Comparison of ENCODE assay signal across 18 mouse cellular contexts in genomic region chr11:4482641-4483040, GRCm38 (mm10). TPM values are rescaled to one million over a fixed set of nuclear protein-coding genes. Genes with fewer than 3 reads are reported as not detected.
"Had no signal": no experiment of that assay in that cellular context is flagged by ENCODE, and none has a peak within 500 bp of the region (broad histone marks: within the 10 kb centered on the region; RNA-seq: fewer than 3 reads in every experiment).

No protein-coding gene starts in this region.

- H3K9me3 ChIP-seq: hindbrain, embryonic 13.5 days; lung, embryonic 15.5 days; megakaryocyte, embryonic 14.5 days; midbrain, embryonic 10.5 days; midbrain, embryonic 13.5 days; neural tube, embryonic 13.5 days had no signal

- DNase-seq: layer of hippocampus, postnatal 36 days; lung, adult 18-20 months; lung, postnatal 10 days; lung, postnatal 36 days; right cerebral cortex, postnatal 4 days; thymus, postnatal 25 days had no signal

- H3K9ac ChIP-seq: hindbrain, embryonic 13.5 days; liver, embryonic 14.5 days; lung, embryonic 15.5 days; midbrain, embryonic 13.5 days; neural tube, embryonic 13.5 days had no signal

- H3K27me3 ChIP-seq: hindbrain, embryonic 13.5 days; lung, embryonic 15.5 days; megakaryocyte, embryonic 14.5 days; midbrain, embryonic 13.5 days; neural tube, embryonic 13.5 days had no signal

- H3K4me1 ChIP-seq: midbrain, embryonic 10.5 days had no signal

- H3K27ac ChIP-seq: hindbrain, embryonic 13.5 days; kidney, postnatal 0 days; left cerebral cortex, adult 2 months; liver, embryonic 14.5 days; lung, embryonic 15.5 days; midbrain, embryonic 10.5 days; midbrain, embryonic 13.5 days; neural tube, embryonic 13.5 days; stomach, postnatal 0 days had no signal

- H3K4me2 ChIP-seq: hindbrain, embryonic 13.5 days; lung, embryonic 15.5 days; midbrain, embryonic 13.5 days; neural tube, embryonic 13.5 days had no signal

- H3K4me3 ChIP-seq: hindbrain, embryonic 13.5 days; left cerebral cortex, adult 2 months; lung, embryonic 15.5 days; megakaryocyte, embryonic 14.5 days; midbrain, embryonic 10.5 days; midbrain, embryonic 13.5 days; myocyte; neural tube, embryonic 13.5 days had no signal

- ATAC-seq: midbrain, embryonic 13.5 days; midbrain, embryonic 16.5 days had no signal

RNA-seq across cellular contexts. Expression of gene Hormad2, which starts 41.7 kb away (rescaled TPM):
- polyA plus RNA-seq: hindbrain, embryonic 13.5 days; midbrain, embryonic 13.5 days had no signal
